Mouse (Mus musculus) hindbrain, embryonic 13.5 days (tissue): ENCODE data around the gene Mob3b. TPM values are rescaled to one million over a fixed set of nuclear protein-coding genes. Genes with fewer than 3 reads are reported as not detected.
"Not testable (repeated sequence)": the region's sequence is repeated elsewhere in the genome, so short reads cannot be mapped to it uniquely, and the experiment has no call there.

ENCODE experiments used
- ATAC-seq: fragments of 200-750 bp; cut with Nextera tagmentation; 2 replicates; pipeline ENCODE4 v1.8.0; 2017; ENCODE audit warnings: moderate TSS enrichment; ENCODE audit not compliant: low FRiP score
- H3K27ac ChIP-seq: fragments of 300-500 bp; sonication (generic); 2 replicates; pipeline ENCODE4 v1.5.1; 2015; ENCODE audit warnings: inconsistent platforms, mild to moderate bottlenecking, moderate library complexity
- H3K27me3 ChIP-seq: fragments of 300-500 bp; sonication (generic); 2 replicates; pipeline ENCODE4 v1.6.1; 2015; ENCODE audit warnings: mild to moderate bottlenecking, inconsistent platforms
- H3K36me3 ChIP-seq: fragments of 300-500 bp; sonication (generic); 2 replicates; pipeline ENCODE4 v1.6.1; 2015; ENCODE audit warnings: mild to moderate bottlenecking, inconsistent platforms
- H3K4me1 ChIP-seq: fragments of 300-500 bp; sonication (generic); replicated peaks from 2 replicates; pipeline ENCODE4 v1.6.1; 2015; ENCODE audit warnings: inconsistent platforms
- H3K4me2 ChIP-seq: fragments of 300-500 bp; sonication (generic); 2 replicates; pipeline ENCODE4 v1.6.1; 2015; ENCODE audit warnings: inconsistent platforms, mild to moderate bottlenecking, moderate library complexity
- H3K4me3 ChIP-seq: fragments of 300-500 bp; sonication (generic); 2 replicates; pipeline ENCODE4 v1.5.1; 2015; ENCODE audit warnings: mild to moderate bottlenecking, inconsistent platforms
- H3K9ac ChIP-seq: fragments of 300-500 bp; sonication (generic); 2 replicates; pipeline ENCODE4 v1.6.1; 2015; ENCODE audit warnings: mild to moderate bottlenecking, inconsistent platforms
- H3K9me3 ChIP-seq: fragments of 300-500 bp; sonication (generic); 2 replicates; pipeline ENCODE4 v1.6.1; 2016; ENCODE audit warnings: inconsistent platforms
- WGBS: fragments of 180-500 bp; shearing (Covaris S2); methylation state at CpG from one replicate; pipeline ENCODE4 v1.1.7; 2015; 5-methylcytosine and 5-hydroxymethylcytosine counted together
- polyA plus RNA-seq: library from polyadenylated mRNA; unstranded; fragments of >200 nt; fragmentation: Nextera tagmentation; extraction: Ambion mirVana; gene quantifications from 2 replicates; pipeline ENCODE4 v1.2.1, GENCODE M21; 2015

The Mob3b gene
- polyA plus RNA-seq, 1 experiment from 2014 or later, result 5.0 TPM

DNA sequence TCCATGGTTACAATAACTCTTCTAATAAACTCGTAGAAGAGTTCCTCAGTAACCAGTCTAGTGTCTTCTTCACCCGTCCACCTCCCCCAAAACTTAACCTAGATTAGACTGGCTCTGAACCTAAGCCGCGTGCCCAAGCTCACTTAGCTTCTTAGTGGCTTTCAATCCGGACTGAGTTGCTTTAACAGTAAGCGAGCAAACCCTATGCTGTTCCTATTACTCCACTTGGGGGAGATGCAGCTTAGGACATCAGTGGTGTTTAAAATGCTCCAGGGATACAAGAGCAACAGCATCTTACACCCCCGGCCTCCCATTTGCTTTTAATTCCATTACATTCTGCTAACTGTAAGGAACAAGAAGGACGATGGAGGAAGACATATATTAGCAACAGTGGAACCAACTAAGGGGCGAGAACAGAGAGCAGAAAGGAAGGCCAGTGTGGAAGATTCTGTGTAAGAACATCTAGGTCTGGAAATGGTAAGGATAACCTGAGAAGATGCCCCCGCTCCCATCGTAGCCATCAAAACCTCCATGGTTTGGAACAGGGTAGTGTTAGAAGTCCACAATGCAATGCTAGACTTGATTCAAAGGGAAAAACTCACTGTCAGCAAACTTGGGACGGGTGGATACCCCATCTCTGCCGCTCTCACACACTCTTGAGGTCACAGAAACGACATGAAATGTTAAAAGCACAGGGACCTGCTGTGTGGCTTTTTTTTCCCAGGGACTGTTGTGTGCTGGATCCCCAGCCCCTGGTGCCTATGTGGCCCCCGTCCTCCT is 196.3 kb downstream of the Mob3b start:
- H3K27ac ChIP-seq, result no peak overlapping the region
- no peak overlapping the region for H3K9ac ChIP-seq
- no peak overlapping the region for H3K4me3 ChIP-seq
- H3K4me1 ChIP-seq, result no peaks in the 10 kb centered on the region
- no peak for ATAC-seq
- no peaks in the 10 kb centered on the region for H3K36me3 ChIP-seq
- 82% methylated on average over 15 of the region's 15 CpGs for WGBS
- no peaks in the 10 kb centered on the region for H3K27me3 ChIP-seq
- no peaks in the 10 kb centered on the region for H3K9me3 ChIP-seq
- H3K4me2 ChIP-seq, result no peak overlapping the region

DNA sequence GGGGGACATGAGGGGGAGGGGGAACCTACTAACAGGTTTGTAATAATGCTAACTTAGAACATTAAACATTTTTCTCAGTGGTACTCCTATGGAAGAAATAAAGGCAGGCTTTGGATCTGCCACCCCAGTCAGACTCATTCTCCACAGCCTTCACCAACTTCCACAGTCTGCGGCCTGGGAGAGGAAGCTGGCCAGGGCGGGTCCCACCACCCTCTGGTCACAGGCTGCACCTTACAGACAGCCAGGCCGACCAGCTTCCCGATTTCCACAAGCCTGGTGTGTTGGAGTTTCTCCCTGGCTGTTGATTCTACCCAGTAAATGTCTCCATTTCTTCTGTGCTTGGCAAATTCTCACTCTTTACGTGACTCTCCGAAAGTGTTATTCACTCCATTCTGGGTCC is 197.8 kb downstream of the Mob3b start:
- ATAC-seq, result no peak
- Histone ChIP-seq H3K9ac (no peak overlapping the region), H3K4me1 (no peaks in the 10 kb centered on the region), H3K27me3 (no peaks in the 10 kb centered on the region), H3K27ac (no peak overlapping the region), H3K4me2 (no peak overlapping the region), H3K36me3 (no peaks in the 10 kb centered on the region), H3K9me3 (no peaks in the 10 kb centered on the region), H3K4me3 (no peak overlapping the region)
- WGBS, result 84% methylated on average over 6 of the region's 6 CpGs

- Histone ChIP-seq H3K27me3 (no peaks in the 10 kb centered on the region), H3K4me3 (no peak overlapping the region), H3K36me3 (no peaks in the 10 kb centered on the region), H3K4me1 (no peaks in the 10 kb centered on the region), H3K27ac (no peak overlapping the region), H3K9me3 (no peaks in the 10 kb centered on the region), H3K9ac (no peak overlapping the region), H3K4me2 (no peak overlapping the region)
- 40% methylated on average over 12 of the region's 12 CpGs for WGBS
- ATAC-seq, result peak; percentile 76
These were observed 198.9 kb downstream of the Mob3b start for GRCm38 (mm10) chr4:34958155-34959028.

GRCm38 (mm10) chr4:34953716-34954115 is 203.6 kb downstream of the Mob3b start:
- no peak overlapping the region for H3K9ac ChIP-seq
- H3K4me3 ChIP-seq, result no peak overlapping the region
- no peak overlapping the region for H3K4me2 ChIP-seq
- no peak overlapping the region for H3K27ac ChIP-seq
- no peaks in the 10 kb centered on the region for H3K27me3 ChIP-seq
- H3K36me3 ChIP-seq, result no peaks in the 10 kb centered on the region
- no peaks in the 10 kb centered on the region for H3K9me3 ChIP-seq
- no peak for ATAC-seq
- no peaks in the 10 kb centered on the region for H3K4me1 ChIP-seq
- WGBS, result 86% methylated on average over 10 of the region's 10 CpGs

- Histone ChIP-seq H3K4me3 (no peak overlapping the region), H3K27me3 (no peaks in the 10 kb centered on the region), H3K27ac (no peak overlapping the region), H3K9ac (no peak overlapping the region), H3K36me3 (no peaks in the 10 kb centered on the region), H3K9me3 (no peaks in the 10 kb centered on the region), H3K4me1 (no peaks in the 10 kb centered on the region), H3K4me2 (no peak overlapping the region)
- ATAC-seq, result no peak
These were observed 210.1 kb downstream of the Mob3b start for GRCm38 (mm10) chr4:34947181-34947580.

DNA sequence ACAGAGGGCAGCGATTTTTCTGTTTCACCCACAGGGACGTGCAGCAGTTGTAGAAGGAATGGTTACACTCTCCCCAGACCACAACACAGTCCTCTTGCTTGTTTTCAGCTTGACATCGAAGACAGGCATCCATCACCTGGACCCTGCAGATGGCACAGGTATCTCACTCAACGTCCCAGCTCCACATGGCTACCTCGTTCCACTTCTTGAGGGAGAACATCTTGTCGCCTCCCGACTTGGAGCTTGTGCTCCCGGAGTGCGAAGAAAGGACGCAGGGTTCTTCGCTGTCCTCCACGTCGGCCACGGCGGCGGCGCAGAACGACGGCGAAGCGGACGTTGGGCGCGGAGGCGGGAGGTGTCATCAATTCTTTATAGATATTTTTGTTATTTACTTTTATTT is 216.2 kb downstream of the Mob3b start:
- Histone ChIP-seq H3K36me3 (no peaks in the 10 kb centered on the region), H3K4me3 (no peak overlapping the region), H3K4me1 (no peaks in the 10 kb centered on the region), H3K4me2 (no peak overlapping the region), H3K9me3 (no peaks in the 10 kb centered on the region), H3K27me3 (no peaks in the 10 kb centered on the region), H3K9ac (no peak overlapping the region), H3K27ac (no peak overlapping the region)
- no peak for ATAC-seq
- WGBS, result 96% methylated on average over 25 of the region's 25 CpGs

DNA sequence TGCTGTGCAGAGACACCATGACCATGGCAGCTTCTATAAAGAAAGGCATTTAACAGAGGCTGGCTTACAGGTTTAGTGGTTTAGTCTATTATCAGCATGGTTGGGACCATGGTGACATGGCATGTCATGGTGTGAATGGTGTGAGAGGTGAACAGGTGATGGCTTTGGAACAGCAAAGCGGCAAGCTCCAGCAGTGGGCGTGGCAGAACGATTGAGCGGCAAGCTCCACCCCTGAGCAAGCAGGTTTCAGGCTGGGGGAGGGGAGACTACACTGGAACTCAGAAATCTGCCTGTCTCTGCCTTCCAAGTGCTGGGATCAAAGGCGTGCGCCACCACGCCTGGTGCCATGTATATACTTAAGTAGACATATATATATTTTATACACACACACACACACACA is 228.9 kb downstream of the Mob3b start:
- not testable (repeated sequence) for H3K9ac ChIP-seq, H3K36me3 ChIP-seq, ATAC-seq, H3K4me2 ChIP-seq, H3K4me3 ChIP-seq, H3K27ac ChIP-seq, H3K27me3 ChIP-seq, H3K4me1 ChIP-seq, H3K9me3 ChIP-seq
- 81% methylated on average over 7 of the region's 7 CpGs for WGBS

DNA sequence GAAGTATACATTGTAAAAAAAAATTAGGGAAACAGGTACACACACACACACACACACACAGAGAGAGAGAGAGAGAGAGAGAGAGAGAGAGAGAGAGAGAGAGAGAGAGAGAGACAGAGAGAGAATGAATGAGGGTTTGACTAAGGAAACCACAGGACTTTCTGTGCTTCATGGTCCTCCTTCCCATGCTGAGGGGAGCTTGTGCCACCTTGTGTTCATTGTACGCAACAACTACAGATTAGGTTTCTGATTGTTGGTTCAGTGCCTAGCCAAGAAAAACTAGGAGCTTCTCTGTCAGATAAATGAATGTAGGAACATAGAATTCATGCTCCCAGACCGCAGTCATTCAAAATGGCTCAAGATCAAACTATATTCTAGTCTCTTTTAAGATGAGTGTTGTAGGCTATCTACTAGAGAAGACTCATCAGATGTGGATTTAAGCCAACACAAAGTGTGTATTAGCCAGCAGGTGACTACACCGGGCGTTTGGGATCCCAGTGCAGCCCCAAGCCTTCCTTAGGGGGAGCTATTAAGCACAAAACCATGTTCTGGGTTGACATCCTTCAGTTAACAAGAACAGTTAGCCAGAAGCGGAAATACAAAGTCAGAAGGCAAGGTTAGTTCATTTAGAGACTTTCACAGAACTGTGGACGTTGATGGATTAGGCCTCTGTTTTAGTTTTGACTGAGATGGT is 235.0 kb downstream of the Mob3b start:
- peak; percentile 57; the same call in 1 of the 2 replicates for ATAC-seq
- H3K4me1 ChIP-seq, result no peaks in the 10 kb centered on the region
- no peaks in the 10 kb centered on the region for H3K36me3 ChIP-seq
- no peaks in the 10 kb centered on the region for H3K27me3 ChIP-seq
- H3K27ac ChIP-seq, result no peak overlapping the region
- H3K9ac ChIP-seq, result no peak overlapping the region
- no peaks in the 10 kb centered on the region for H3K9me3 ChIP-seq
- 69% methylated on average over 6 of the region's 6 CpGs for WGBS
- H3K4me3 ChIP-seq, result no peak overlapping the region
- H3K4me2 ChIP-seq, result no peak overlapping the region

GRCm38 (mm10) chr4:34917400-34917799 is 239.9 kb downstream of the Mob3b start:
- no peaks in the 10 kb centered on the region for H3K27me3 ChIP-seq
- 53% methylated on average over 7 of the region's 7 CpGs for WGBS
- no peak overlapping the region for H3K27ac ChIP-seq
- H3K9me3 ChIP-seq, result no peaks in the 10 kb centered on the region
- no peak overlapping the region for H3K4me3 ChIP-seq
- H3K4me2 ChIP-seq, result no peak overlapping the region
- H3K9ac ChIP-seq, result no peak overlapping the region
- no peaks in the 10 kb centered on the region for H3K36me3 ChIP-seq
- H3K4me1 ChIP-seq, result no peaks in the 10 kb centered on the region
- no peak for ATAC-seq

DNA sequence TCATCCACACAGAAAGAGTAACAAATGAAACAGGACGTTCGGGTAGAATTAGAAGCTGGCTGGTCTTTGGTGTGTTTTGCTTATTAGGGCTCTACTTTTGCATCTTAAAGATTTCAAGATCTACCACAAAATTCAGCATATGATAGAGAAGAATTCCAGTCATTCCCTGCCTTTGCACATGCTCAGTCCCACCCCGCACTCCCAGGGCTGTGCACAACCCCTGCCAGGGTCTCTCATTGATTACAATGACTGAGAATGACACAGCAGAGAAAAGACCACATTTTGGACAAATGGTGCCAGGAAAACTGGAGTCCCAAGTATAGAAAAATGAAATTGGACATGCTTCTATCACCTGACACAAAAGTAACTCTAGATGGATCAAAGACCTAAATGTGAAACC is 245.1 kb downstream of the Mob3b start:
- Histone ChIP-seq H3K27me3 (no peaks in the 10 kb centered on the region), H3K4me2 (no peak overlapping the region), H3K9ac (no peak overlapping the region), H3K4me3 (no peak overlapping the region), H3K9me3 (no peaks in the 10 kb centered on the region), H3K36me3 (no peaks in the 10 kb centered on the region), H3K4me1 (no peaks in the 10 kb centered on the region), H3K27ac (no peak overlapping the region)
- 85% methylated on average over 3 of the region's 3 CpGs for WGBS
- ATAC-seq, result no peak

GRCm38 (mm10) chr4:34911401-34911800 is 245.9 kb downstream of the Mob3b start:
- WGBS, result 77% methylated on average over 3 of the region's 3 CpGs
- ATAC-seq, result no peak
- H3K9me3 ChIP-seq, result no peaks in the 10 kb centered on the region

DNA sequence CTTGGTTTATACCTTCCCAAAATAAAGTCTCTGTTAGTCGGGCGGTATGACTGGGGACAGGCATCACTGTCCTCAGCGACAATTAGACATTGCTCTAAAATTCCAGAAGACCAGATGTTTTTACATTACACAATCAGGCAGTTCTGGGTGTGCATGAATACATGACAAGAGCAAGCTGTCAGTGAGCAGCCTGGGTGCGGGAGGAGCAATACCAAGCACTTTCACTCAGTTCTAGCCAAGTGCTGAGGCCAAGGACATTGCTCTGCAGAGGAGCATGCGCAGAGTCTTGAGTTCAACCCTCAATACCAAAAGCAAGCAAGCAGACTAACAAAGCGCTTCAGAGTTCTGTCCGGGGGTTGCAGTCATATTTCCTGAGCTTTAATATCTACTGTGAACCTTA is 249.2 kb downstream of the Mob3b start:
- Histone ChIP-seq H3K4me3 (no peak overlapping the region), H3K27me3 (no peaks in the 10 kb centered on the region), H3K36me3 (no peaks in the 10 kb centered on the region), H3K4me2 (no peak overlapping the region), H3K9ac (no peak overlapping the region), H3K27ac (no peak overlapping the region), H3K4me1 (no peaks in the 10 kb centered on the region), H3K9me3 (no peaks in the 10 kb centered on the region)
- 93% methylated on average over 7 of the region's 7 CpGs for WGBS
- ATAC-seq, result no peak

More at GRCm38 (mm10) chr4:34911401-34911800, 245.9 kb downstream of the Mob3b start:
- no peak overlapping the region for H3K4me2 ChIP-seq
- no peaks in the 10 kb centered on the region for H3K27me3 ChIP-seq
- H3K4me3 ChIP-seq, result no peak overlapping the region
- no peaks in the 10 kb centered on the region for H3K36me3 ChIP-seq
- H3K4me1 ChIP-seq, result no peaks in the 10 kb centered on the region
- H3K27ac ChIP-seq, result no peak overlapping the region
- H3K9ac ChIP-seq, result no peak overlapping the region
